Mouse (Mus musculus) ES-Bruce4 (cell line): ENCODE measurements around the gene Tbc1d30. TPM values are rescaled to one million over a fixed set of nuclear protein-coding genes. Genes with fewer than 3 reads are reported as not detected.

Experiments
- H3K27ac ChIP-seq: 2 replicates; pipeline ENCODE4 v1.5.1; 2012; ENCODE audit warnings: low read length, inconsistent platforms; ENCODE audit not compliant: insufficient read depth
- H3K27me3 ChIP-seq: 2 replicates; pipeline ENCODE4 v1.6.1; 2012; ENCODE audit warnings: mild to moderate bottlenecking, low read length, inconsistent platforms; ENCODE audit not compliant: control insufficient read depth, poor library complexity, insufficient read depth, severe bottlenecking
- H3K36me3 ChIP-seq: 2 replicates; pipeline ENCODE4 v1.6.1; 2012; ENCODE audit warnings: inconsistent platforms, mild to moderate bottlenecking, low read length, moderate library complexity; ENCODE audit not compliant: control insufficient read depth, poor library complexity, insufficient read depth, severe bottlenecking
- H3K4me1 ChIP-seq: one replicate; pipeline ENCODE4 v1.8.1; 2011; ENCODE audit warnings: low read length; ENCODE audit not compliant: control insufficient read depth, insufficient read depth
- H3K4me3 ChIP-seq: 2 replicates; pipeline ENCODE4 v1.5.1; 2011; ENCODE audit warnings: low read depth, mild to moderate bottlenecking, low read length
- H3K9ac ChIP-seq: 2 replicates; pipeline ENCODE4 v1.6.1; 2012; ENCODE audit warnings: low read depth, mild to moderate bottlenecking, inconsistent platforms; ENCODE audit not compliant: poor library complexity, severe bottlenecking
- H3K9me3 ChIP-seq: replicated peaks from 2 replicates; pipeline ENCODE4 v1.6.1; 2012; ENCODE audit warnings: mild to moderate bottlenecking, low read length, inconsistent platforms; ENCODE audit not compliant: control insufficient read depth, poor library complexity, insufficient read depth, severe bottlenecking
- CTCF ChIP-seq: IDR thresholded peaks from one replicate; pipeline ENCODE4 v1.8.1; 2011; ENCODE audit warnings: low read depth, low read length
- EP300 ChIP-seq: IDR thresholded peaks from 2 replicates; pipeline ENCODE4 v1.6.1; 2011; ENCODE audit warnings: low read depth, low read length; ENCODE audit not compliant: insufficient read depth
- POLR2A ChIP-seq: IDR thresholded peaks from one replicate; pipeline ENCODE4 v1.8.1; 2011; ENCODE audit warnings: low read length; ENCODE audit not compliant: insufficient read depth
- polyA plus RNA-seq: library from polyadenylated mRNA; stranded (reverse); fragments of >200 nt; gene quantifications from 2 replicates; pipeline ENCODE4 v1.2.4, GENCODE M21; 2011; ENCODE audit warnings: low read depth; ENCODE audit not compliant: missing spikeins, insufficient read depth, insufficient read length

The Tbc1d30 gene
- polyA plus RNA-seq, 1 experiment, result not detected

DNA sequence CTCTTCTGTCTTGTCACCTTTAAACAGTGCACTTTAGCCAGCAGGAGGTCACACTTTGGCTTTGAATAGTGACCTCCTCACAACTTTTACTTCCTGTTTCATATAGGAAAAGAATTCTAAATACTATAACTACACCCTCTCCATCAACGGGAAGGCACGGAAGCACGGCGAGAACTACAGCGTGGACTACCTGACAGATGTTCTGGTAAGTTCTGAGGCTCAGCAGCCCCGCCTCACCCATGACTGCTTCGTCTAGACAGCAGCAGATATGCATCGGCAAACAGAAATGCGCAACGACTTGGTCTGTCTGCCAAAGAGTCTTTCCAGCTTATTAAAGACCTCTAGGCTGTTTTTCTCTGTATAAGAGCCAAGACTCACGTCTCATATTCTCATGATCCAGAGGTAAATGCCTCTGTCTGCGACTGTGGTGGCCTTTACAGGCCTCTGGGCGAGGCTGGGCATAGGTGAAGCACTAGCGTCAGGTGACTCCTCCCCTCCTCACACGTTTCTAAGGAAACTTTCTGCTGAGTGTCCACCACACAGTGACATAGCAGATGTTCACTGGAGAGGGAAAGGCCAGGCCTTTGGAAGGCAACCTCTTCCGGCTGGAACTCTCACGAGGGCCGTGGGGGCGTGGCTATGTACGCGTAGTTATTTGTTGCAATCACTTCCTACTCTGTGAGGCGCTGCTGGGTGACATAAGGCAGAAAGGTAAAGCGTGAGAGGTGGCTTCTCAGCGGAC lies 25.6 kb upstream of the Tbc1d30 start:
- no peaks in the 10 kb centered on the region for H3K27me3 ChIP-seq
- TF ChIP-seq POLR2A, result no peak
- no peak for TF ChIP-seq EP300
- TF ChIP-seq CTCF, result no peak
- no peak overlapping the region for H3K4me3 ChIP-seq
- H3K9me3 ChIP-seq, result no peaks in the 10 kb centered on the region
- H3K27ac ChIP-seq, result no peak overlapping the region
- H3K9ac ChIP-seq, result no peak overlapping the region
- H3K4me1 ChIP-seq, result no peaks in the 10 kb centered on the region
- peaks cover 7% of the 10 kb centered on the region for H3K36me3 ChIP-seq

DNA sequence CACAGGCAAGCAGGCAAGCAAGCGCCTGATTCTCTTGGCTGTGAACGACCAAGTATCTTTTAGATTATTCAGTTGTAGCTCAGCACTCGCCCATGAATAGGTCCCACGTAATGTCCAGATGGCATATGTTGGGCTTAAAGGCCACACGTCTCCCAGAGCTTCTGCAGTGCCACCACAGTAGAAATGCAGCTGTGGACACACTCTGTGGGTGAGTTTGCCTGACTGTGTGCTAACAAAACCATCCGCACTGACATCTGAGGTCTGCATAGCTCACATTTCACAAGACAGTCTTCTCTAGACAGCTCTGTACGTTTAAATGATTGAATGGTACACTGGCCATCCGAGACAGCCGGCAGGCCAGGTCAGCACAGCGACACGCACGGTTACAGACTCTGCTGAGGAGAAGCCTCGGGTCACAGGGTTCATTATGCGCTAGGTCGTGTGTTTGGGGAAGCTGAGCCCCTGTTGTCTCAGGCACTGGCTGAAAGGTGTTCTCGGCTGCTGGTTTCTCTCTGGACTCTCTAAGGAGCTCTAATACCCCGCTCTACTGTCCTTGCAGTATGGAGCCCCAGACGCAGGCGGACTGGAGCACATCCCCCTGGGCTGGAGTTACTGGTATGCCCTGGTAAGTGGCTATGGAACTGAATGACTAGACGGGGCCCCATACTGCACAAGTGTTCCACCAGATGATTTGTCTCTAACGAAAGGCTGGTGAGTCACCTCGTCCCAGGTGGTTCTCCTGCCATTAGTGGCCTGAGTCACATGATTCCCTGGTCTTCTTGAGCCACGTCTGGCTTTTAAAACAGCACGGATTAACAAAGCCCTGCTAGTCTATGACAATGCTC lies 24.8 kb upstream of the Tbc1d30 start:
- Histone ChIP-seq H3K4me3 (no peak overlapping the region), H3K36me3 (peaks cover 7% of the 10 kb centered on the region), H3K9ac (no peak overlapping the region), H3K27ac (no peak overlapping the region), H3K27me3 (no peaks in the 10 kb centered on the region), H3K4me1 (no peaks in the 10 kb centered on the region), H3K9me3 (no peaks in the 10 kb centered on the region)
- no peak for TF ChIP-seq EP300
- TF ChIP-seq CTCF, result no peak
- TF ChIP-seq POLR2A, result no peak

DNA sequence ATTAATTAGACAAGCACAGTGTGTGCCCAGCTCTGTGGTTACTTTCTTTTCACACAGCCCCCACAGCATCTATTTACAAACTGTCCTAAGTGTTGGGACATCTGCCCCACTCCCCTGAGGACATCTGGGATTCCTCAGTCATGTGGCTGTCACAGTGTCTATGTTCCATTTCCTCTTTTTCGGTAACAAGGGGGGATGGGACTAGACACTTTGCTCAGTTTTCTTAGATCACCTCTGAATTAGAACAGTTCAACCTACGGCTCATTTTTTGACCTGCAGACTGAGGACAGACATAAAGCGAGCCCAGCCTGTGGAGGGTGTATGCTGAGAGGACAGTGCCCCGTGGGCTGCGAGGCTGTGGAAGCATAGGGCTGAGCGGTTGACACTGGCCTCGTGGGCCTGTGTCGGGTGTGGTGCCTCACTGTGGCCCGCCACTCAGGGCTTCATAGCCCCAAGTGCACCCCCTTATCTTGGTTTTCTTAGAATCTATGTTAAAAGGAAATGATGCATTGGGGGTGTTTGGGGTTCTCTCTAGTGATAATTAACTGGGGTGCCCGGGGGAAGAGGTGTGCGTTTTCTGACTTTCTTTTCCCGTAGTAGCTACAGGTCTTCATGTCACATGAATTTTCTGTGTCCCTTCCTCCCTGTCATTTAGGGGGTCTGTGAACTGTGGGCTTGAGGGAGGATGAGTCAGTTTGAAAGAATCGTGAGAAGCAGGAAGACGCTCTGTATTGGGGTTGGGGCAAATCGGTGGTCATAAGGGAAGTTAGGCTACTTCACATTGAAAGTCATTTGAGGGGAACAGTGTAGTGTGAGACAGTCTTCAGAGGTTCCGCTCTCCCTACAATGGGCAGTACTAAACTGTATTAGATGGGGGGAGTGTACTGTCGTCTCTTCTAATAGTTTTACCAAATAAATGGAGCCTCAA lies 23.9 kb upstream of the Tbc1d30 start:
- no peak overlapping the region for H3K4me3 ChIP-seq
- no peak overlapping the region for H3K27ac ChIP-seq
- peaks cover 7% of the 10 kb centered on the region for H3K36me3 ChIP-seq
- H3K4me1 ChIP-seq, result no peaks in the 10 kb centered on the region
- H3K9me3 ChIP-seq, result no peaks in the 10 kb centered on the region
- no peak overlapping the region for H3K9ac ChIP-seq
- TF ChIP-seq EP300, result no peak
- no peak for TF ChIP-seq POLR2A
- TF ChIP-seq CTCF, result no peak
- no peaks in the 10 kb centered on the region for H3K27me3 ChIP-seq

DNA sequence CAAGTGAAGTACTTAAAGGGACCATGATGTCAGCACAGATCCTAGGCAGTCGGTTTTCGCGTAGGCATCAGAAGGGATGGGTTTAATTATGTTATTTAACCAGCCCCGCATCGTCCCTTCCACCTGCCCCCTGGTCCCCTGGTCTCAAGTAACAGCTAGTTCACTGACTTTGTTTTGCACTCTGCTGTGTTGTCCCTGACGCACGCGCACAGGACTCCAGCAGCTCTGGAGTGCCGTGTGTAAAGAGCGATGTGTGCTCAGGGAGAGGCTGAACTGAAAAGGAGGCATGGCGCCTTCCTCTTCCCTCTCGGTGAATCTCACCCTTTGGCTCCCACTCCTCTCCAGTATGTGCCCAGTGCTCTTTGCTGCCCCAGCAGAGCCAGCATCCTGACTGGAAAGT lies 22.9 kb upstream of the Tbc1d30 start:
- H3K27me3 ChIP-seq, result no peaks in the 10 kb centered on the region
- TF ChIP-seq EP300 (no peak), POLR2A (no peak), CTCF (no peak)
- peaks cover 7% of the 10 kb centered on the region for H3K36me3 ChIP-seq
- no peak overlapping the region for H3K27ac ChIP-seq
- no peaks in the 10 kb centered on the region for H3K4me1 ChIP-seq
- no peak overlapping the region for H3K9ac ChIP-seq
- no peaks in the 10 kb centered on the region for H3K9me3 ChIP-seq
- H3K4me3 ChIP-seq, result no peak overlapping the region

DNA sequence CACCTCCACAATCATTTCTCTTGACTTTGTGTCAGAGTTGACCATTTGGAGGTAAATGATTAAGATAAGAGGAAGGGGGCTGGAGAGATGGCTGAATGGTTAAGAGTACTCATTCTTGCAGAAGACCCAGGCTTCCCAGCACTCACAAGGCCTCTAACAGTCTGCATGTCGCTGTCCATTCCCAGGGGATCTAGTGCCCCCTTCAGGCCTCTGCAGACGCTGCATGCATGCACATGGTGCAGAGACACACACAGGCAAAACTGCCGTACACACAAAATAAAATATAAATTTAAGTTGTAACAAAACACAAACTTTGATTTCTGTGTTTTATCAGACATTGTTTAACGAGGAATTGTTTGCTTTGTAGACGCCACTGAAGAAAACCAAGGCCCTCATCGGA lies 19.7 kb upstream of the Tbc1d30 start:
- H3K9ac ChIP-seq, result no peak overlapping the region
- H3K9me3 ChIP-seq, result no peaks in the 10 kb centered on the region
- no peaks in the 10 kb centered on the region for H3K27me3 ChIP-seq
- TF ChIP-seq EP300 (no peak), POLR2A (no peak), CTCF (peak; percentile 72)
- no peak overlapping the region for H3K27ac ChIP-seq
- no peaks in the 10 kb centered on the region for H3K4me1 ChIP-seq
- no peak overlapping the region for H3K4me3 ChIP-seq
- no peaks in the 10 kb centered on the region for H3K36me3 ChIP-seq
